Mouse (Mus musculus) frontal cortex, adult 2 months (tissue): ENCODE measurements around the gene Dnmbp. TPM values are rescaled to one million over a fixed set of nuclear protein-coding genes. Genes with fewer than 3 reads are reported as not detected.
"Not testable (repeated sequence)": the region's sequence is repeated elsewhere in the genome, so short reads cannot be mapped to it uniquely, and the experiment has no call there.

Experiments used
- DNase-seq, 2 experiments: peaks; one replicate each; pipeline ENCODE4 v3.0.0; 2022; ENCODE audit warnings: low spot score in 1 of 2; ENCODE audit errors: extremely low spot score in 1 of 2
- polyA plus RNA-seq: library from polyadenylated mRNA; depleted of rRNA; stranded (reverse); fragments of >200 nt; gene quantifications from 2 replicates; pipeline ENCODE4 v1.2.3, GENCODE M21; 2012; rRNA removed

Dnmbp gene
- 10.8 and 11.4 TPM in 2 replicates for polyA plus RNA-seq

- peak in 1 of 2 experiments; percentile 76 for DNase-seq
Measured at GRCm38 (mm10) chr19:43939769-43940689, at the start of gene Dnmbp. Dnmbp (minus strand) TSS chr19:43940191.

GRCm38 (mm10) chr19:43986069-43986794, 46.2 kb upstream of the Dnmbp start, which contains the start of gene Cpn1:
Cpn1 (minus strand) TSS chr19:43986556.
- DNase-seq = no peak

DNA sequence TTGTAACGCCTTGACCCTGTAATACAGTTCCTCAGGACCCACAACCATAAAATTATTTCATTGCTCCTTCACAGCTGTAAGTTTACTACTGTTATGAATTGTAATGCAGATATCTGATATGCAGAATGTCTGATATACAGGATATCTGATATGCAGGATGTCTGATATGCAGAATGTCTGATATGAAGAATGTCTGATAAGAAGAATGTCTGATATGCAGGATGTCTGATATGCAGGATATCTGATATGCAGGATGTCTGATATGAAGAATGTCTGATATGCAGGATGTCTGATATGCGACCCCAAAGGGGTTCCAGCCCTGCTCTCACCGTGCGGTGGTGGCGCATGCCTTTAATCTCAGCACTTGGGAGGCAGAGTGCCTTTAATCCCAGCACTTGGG, 42.0 kb upstream of the Dnmbp start:
- no peak for DNase-seq

GRCm38 (mm10) chr19:43980711-43981110, 40.7 kb upstream of the Dnmbp start:
- no peak for DNase-seq

GRCm38 (mm10) chr19:43977799-43978198, 37.8 kb upstream of the Dnmbp start:
- no peak for DNase-seq

GRCm38 (mm10) chr19:43976661-43977060, 36.7 kb upstream of the Dnmbp start:
- DNase-seq = peak in 1 of 2 experiments; percentile 38

DNA sequence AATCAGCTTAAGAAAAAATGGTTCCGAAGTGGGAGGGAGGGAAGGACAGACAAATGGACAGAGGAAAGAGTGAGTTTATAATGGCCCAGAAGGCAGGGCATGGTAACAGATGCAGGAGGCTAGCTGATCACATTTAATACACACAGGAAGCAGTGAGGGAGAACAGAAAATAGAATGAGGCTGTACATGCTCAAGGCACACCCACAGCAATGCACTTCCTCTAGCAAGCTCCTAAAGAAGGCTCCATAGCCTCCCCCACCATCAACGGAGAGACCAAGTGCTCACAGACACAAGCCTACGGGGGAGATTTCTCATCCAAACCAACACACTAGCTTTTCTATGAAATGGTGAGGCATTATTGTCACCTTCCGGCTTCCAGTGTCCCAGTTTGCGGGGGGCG, 34.2 kb upstream of the Dnmbp start:
- DNase-seq = peak in 1 of 2 experiments; percentile 33

DNA sequence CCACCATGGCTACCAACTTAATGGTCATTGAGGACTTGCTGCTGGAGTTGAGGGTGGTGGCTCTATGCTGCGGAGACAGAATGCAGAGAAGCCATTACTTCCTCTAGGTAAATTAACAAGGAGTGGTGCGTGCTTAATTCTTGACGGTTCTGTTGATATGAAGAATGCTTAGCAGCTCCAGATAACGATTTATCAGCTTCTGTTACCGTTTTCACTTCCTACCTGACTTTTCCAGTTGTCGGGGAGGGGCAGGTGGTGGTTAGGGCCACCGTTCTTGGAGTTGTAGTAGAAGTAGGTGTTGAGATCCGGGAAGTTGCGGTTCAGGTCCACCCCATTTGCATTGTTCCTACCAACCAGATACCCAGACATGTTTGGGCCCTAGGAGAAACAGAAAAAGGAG, 33.7 kb upstream of the Dnmbp start:
- DNase-seq = no peak

GRCm38 (mm10) chr19:43972129-43972528, 32.1 kb upstream of the Dnmbp start:
- DNase-seq = no peak

GRCm38 (mm10) chr19:43968436-43969026, 28.5 kb upstream of the Dnmbp start:
- DNase-seq = no peak

- DNase-seq = no peak
Measured at GRCm38 (mm10) chr19:43966481-43966880, 26.5 kb upstream of the Dnmbp start.

GRCm38 (mm10) chr19:43965496-43966085, 25.6 kb upstream of the Dnmbp start:
- no peak for DNase-seq

- DNase-seq = no peak
Measured at GRCm38 (mm10) chr19:43962795-43963194, 22.8 kb upstream of the Dnmbp start.

GRCm38 (mm10) chr19:43961185-43961584, 21.2 kb upstream of the Dnmbp start:
- no peak for DNase-seq

- no peak for DNase-seq
Measured at GRCm38 (mm10) chr19:43960014-43960413, 20.0 kb upstream of the Dnmbp start.

DNA sequence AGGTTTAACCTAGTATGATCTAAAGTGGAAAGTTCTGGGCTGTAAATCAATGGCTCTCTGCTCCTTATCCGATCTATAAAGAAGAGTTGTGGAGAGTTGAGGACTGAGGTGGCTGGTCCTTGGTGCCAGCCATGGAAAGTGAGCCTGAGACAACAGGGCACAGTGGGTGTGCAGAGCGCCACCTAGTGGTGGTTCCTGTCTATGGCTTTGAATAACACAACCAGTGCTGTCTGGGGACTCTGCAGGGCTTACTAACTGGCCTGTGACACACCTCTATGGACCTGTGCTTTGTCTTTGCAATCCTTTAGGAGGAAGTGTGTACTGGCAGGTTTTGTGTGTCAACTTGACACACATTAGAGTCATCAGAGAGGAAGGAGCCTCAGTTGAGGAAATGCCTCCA, 19.2 kb upstream of the Dnmbp start:
- peak in 1 of 2 experiments; percentile 79 for DNase-seq

DNA sequence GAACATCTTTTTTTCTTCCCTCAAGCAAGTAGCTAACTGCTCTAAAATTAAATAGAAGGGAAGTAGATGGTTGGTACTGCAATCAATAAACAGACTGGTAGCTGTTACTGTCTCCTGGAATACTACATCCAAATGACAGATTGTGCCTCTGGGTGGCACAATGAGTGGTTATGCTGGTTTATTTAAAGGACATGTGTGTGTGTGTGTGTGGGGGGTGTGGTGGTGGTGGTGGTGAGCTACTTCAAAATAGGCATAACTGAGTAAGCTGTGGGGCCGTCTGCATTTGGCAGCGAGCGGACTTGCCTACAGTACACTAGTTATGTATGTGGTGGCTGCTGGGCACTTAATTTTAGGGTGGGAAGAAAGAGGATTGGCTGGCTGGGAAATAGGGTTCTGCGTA, 17.9 kb upstream of the Dnmbp start:
- DNase-seq = peak; percentile 69 to 76

DNA sequence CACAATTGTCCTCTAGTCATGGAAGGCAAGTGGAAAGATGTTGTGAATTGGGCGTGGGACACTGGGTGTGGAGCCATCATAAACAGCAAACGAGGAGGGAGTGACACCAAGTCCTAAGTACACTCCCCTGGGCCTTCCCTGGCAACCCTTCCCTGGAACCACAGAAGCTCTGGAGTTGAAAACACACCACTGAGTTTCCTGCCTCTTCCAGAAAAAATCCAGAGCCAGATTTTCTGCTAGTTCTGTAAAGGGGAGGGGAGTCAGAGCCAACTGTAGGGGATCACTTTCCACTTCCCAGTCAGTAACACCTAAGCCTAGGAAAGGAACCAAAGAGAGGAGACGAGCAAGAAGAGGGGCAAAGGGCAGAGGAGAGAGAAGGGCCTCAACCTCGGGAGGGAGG, 17.4 kb upstream of the Dnmbp start:
- no peak for DNase-seq

GRCm38 (mm10) chr19:43955266-43955665, 15.3 kb upstream of the Dnmbp start:
- no peak for DNase-seq

- no peak for DNase-seq
Measured at GRCm38 (mm10) chr19:43954864-43955263, 14.9 kb upstream of the Dnmbp start.

GRCm38 (mm10) chr19:43952936-43953335, 12.9 kb upstream of the Dnmbp start:
- DNase-seq = not testable (repeated sequence)
